Mouse (Mus musculus) neutrophil, adult 5-6 weeks (primary cell): Measurements from ENCODE around the gene Creb1. TPM values are rescaled to one million over a fixed set of nuclear protein-coding genes. Genes with fewer than 3 reads are reported as not detected.
"Not testable (repeated sequence)": the region's sequence is repeated elsewhere in the genome, so short reads cannot be mapped to it uniquely, and the experiment has no call there.

ENCODE experiments used
- ATAC-seq: fragments of 151-379, 151-347 bp; 2 replicates; pipeline ENCODE4 v1.8.0; 2017; ENCODE audit warnings: mild to moderate bottlenecking, moderate TSS enrichment; ENCODE audit not compliant: insufficient number of reproducible peaks, poor library complexity, low FRiP score, severe bottlenecking; ENCODE audit errors: extremely low read depth
- total RNA-seq: library from RNA; stranded (forward); fragments of 200-1000 nt; gene quantifications from 2 replicates; pipeline ENCODE4 v1.2.3, GENCODE M21; 2017

The Creb1 gene
- total RNA-seq, 1 experiment from 2014 or later: 155 TPM

- no peak for ATAC-seq
These were observed 82.4 kb downstream of the Creb1 start for GRCm38 (mm10) chr1:64614801-64615345.

- ATAC-seq: no peak
These were observed 83.1 kb downstream of the Creb1 start for GRCm38 (mm10) chr1:64615531-64615991.

- ATAC-seq: no peak
These were observed 83.6 kb downstream of the Creb1 start for GRCm38 (mm10) chr1:64616076-64616475.

- no peak for ATAC-seq
These were observed 84.1 kb downstream of the Creb1 start for GRCm38 (mm10) chr1:64616531-64616880.

GRCm38 (mm10) chr1:64616881-64617714 is 84.7 kb downstream of the Creb1 start, which contains the start of gene Mettl21a:
Gene Mettl21a (minus strand): TSS chr1:64617242.
- ATAC-seq: peak; percentile 59

- ATAC-seq: peak; percentile 45; the same call in 1 of the 2 replicates
These were observed 85.2 kb downstream of the Creb1 start for GRCm38 (mm10) chr1:64617715-64617984.

- ATAC-seq: no peak
These were observed 85.8 kb downstream of the Creb1 start for GRCm38 (mm10) chr1:64618226-64618625.

- no peak for ATAC-seq
These were observed 88.7 kb downstream of the Creb1 start for GRCm38 (mm10) chr1:64621116-64621515.

GRCm38 (mm10) chr1:64623558-64624435 is 91.4 kb downstream of the Creb1 start:
- ATAC-seq: no peak

GRCm38 (mm10) chr1:64625214-64625613 is 92.8 kb downstream of the Creb1 start:
- ATAC-seq: no peak

GRCm38 (mm10) chr1:64631526-64631925 is 99.1 kb downstream of the Creb1 start:
- no peak for ATAC-seq

- no peak for ATAC-seq
These were observed 100.8 kb downstream of the Creb1 start for GRCm38 (mm10) chr1:64633237-64633636.

- ATAC-seq: no peak
These were observed 103.2 kb downstream of the Creb1 start for GRCm38 (mm10) chr1:64635624-64636023.

GRCm38 (mm10) chr1:64639279-64639678 is 106.8 kb downstream of the Creb1 start:
- ATAC-seq: no peak

- ATAC-seq: no peak
These were observed 108.6 kb downstream of the Creb1 start for GRCm38 (mm10) chr1:64641069-64641468.

- ATAC-seq: not testable (repeated sequence)
These were observed 110.1 kb downstream of the Creb1 start for GRCm38 (mm10) chr1:64642541-64642940.

GRCm38 (mm10) chr1:64644513-64644912 is 112.1 kb downstream of the Creb1 start:
- ATAC-seq: no peak

GRCm38 (mm10) chr1:64649362-64650124 is 117.1 kb downstream of the Creb1 start:
- ATAC-seq: no peak

GRCm38 (mm10) chr1:64653701-64654100 is 121.3 kb downstream of the Creb1 start:
- ATAC-seq: no peak
